Mouse (Mus musculus) kidney, adult 18-20 months (tissue): ENCODE measurements around the gene Lrp5.

Experiments
- DNase-seq: peaks from one replicate; pipeline ENCODE4 v3.0.0; 2021

The Lrp5 gene

GRCm38 (mm10) chr19:3549263-3549662 is 137.1 kb downstream of the Lrp5 start:
- no peak for DNase-seq

GRCm38 (mm10) chr19:3548311-3548710 is 138.1 kb downstream of the Lrp5 start:
- DNase-seq, result no peak

- no peak for DNase-seq
Observed at GRCm38 (mm10) chr19:3544995-3545394, 141.4 kb downstream of the Lrp5 start.

- DNase-seq, result no peak
Observed at GRCm38 (mm10) chr19:3542591-3542990, 143.8 kb downstream of the Lrp5 start.

- DNase-seq, result no peak
Observed at GRCm38 (mm10) chr19:3540997-3541396, 145.4 kb downstream of the Lrp5 start.

- no peak for DNase-seq
Observed at GRCm38 (mm10) chr19:3540254-3540653, 146.1 kb downstream of the Lrp5 start.

- DNase-seq, result peak; percentile 40
Observed at GRCm38 (mm10) chr19:3539456-3539855, 146.9 kb downstream of the Lrp5 start.

GRCm38 (mm10) chr19:3537658-3538057 is 148.7 kb downstream of the Lrp5 start:
- no peak for DNase-seq

GRCm38 (mm10) chr19:3534945-3535344 is 151.4 kb downstream of the Lrp5 start:
- DNase-seq, result no peak
